Mouse (Mus musculus) spleen, adult 2 months (tissue): Measurements from ENCODE around the gene Irf2bp1. TPM values are rescaled to one million over a fixed set of nuclear protein-coding genes. Genes with fewer than 3 reads are reported as not detected.

Experiments
- DNase-seq, 2 experiments: peaks; one replicate each; pipeline versions ENCODE4 v3.0.0 to v3.0.0-alpha.2; 2012 to 2021; ENCODE audit warnings: low spot score in 2 of 2, low read depth in 1 of 2
- H3K27ac ChIP-seq: fragments of 200-500 bp; 2 replicates; pipeline ENCODE4 v1.5.1; 2012; ENCODE audit warnings: low read length, inconsistent platforms; ENCODE audit not compliant: insufficient read depth
- H3K27me3 ChIP-seq: fragments of 200-500 bp; 2 replicates; pipeline ENCODE4 v1.6.1; 2012; ENCODE audit warnings: mild to moderate bottlenecking, moderate library complexity, low read length, inconsistent platforms; ENCODE audit not compliant: control insufficient read depth, insufficient read depth
- H3K36me3 ChIP-seq: fragments of 200-500 bp; 2 replicates; pipeline ENCODE4 v1.6.1; 2012; ENCODE audit warnings: mild to moderate bottlenecking, low read length, inconsistent platforms; ENCODE audit not compliant: control insufficient read depth, insufficient read depth
- H3K4me1 ChIP-seq: fragments of 200-500 bp; 2 replicates; pipeline ENCODE4 v1.6.1; 2011; ENCODE audit warnings: inconsistent platforms; ENCODE audit not compliant: control insufficient read depth, insufficient read depth, insufficient read length
- H3K4me3 ChIP-seq: fragments of 200-500 bp; 2 replicates; pipeline ENCODE4 v1.5.1; 2011; ENCODE audit warnings: mild to moderate bottlenecking, inconsistent platforms; ENCODE audit not compliant: insufficient read depth, insufficient read length; ENCODE audit errors: extremely low read depth
- CTCF ChIP-seq: fragments of 200-500 bp; IDR thresholded peaks from 2 replicates; pipeline ENCODE4 v1.5.1; 2011; ENCODE audit warnings: mild to moderate bottlenecking, inconsistent platforms; ENCODE audit not compliant: insufficient read depth, insufficient read length, insufficient replicate concordance; ENCODE audit errors: extremely low read depth
- POLR2A ChIP-seq: fragments of 200-500 bp; IDR thresholded peaks from 2 replicates; pipeline ENCODE4 v1.6.1; 2011; ENCODE audit warnings: low read depth, low read length, inconsistent platforms
- WGBS: fragments of 180-500 bp; shearing (Covaris S2); methylation state at CpG from one replicate; pipeline ENCODE4 v1.1.7; 2018; 5-methylcytosine and 5-hydroxymethylcytosine counted together
- polyA plus RNA-seq: library from polyadenylated mRNA; depleted of rRNA; stranded (reverse); fragments of >200 nt; gene quantifications from 2 replicates; pipeline ENCODE4 v1.2.3, GENCODE M21; 2012; rRNA removed

The Irf2bp1 gene
- 23.8 and 32.9 TPM in 2 replicates for polyA plus RNA-seq

GRCm38 (mm10) chr7:19003902-19004630, at the start of gene Irf2bp1:
Irf2bp1 (plus strand) TSS chr7:19004044.
- WGBS: under 1% methylated on average over 87 of the region's 90 CpGs
- Histone ChIP-seq H3K27ac (peak within 1 kb of the TSS; percentile 96), H3K4me1 (peaks cover 21% of the 10 kb centered on the region), H3K36me3 (peaks cover 7% of the 10 kb centered on the region; the same call in 1 of the 2 replicates), H3K4me3 (peak within 1 kb of the TSS; percentile 91), H3K27me3 (no peaks in the 10 kb centered on the region)
- peak; percentile 86 to 92 for DNase-seq
- TF ChIP-seq CTCF: no peak
- peak; percentile 56; the same call in 1 of the 2 replicates for TF ChIP-seq POLR2A

- H3K27me3 ChIP-seq: peaks cover 22% of the 10 kb centered on the region
- H3K4me1 ChIP-seq: peaks cover 8% of the 10 kb centered on the region; the same call in 1 of the 2 replicates
- TF ChIP-seq CTCF (no peak), POLR2A (no peak)
- DNase-seq: peak in 1 of 2 experiments; percentile 4
- H3K36me3 ChIP-seq: no peaks in the 10 kb centered on the region
- H3K4me3 ChIP-seq: peak overlapping the region; percentile 61; the same call in 1 of the 2 replicates
- WGBS: 2% methylated on average over 106 of the region's 107 CpGs
- H3K27ac ChIP-seq: no peak overlapping the region
Measured at GRCm38 (mm10) chr7:18957569-18958383, 46.1 kb upstream of the Irf2bp1 start.

- Histone ChIP-seq H3K27me3 (peaks cover 25% of the 10 kb centered on the region), H3K4me3 (peak overlapping the region; percentile 32; the same call in 1 of the 2 replicates)
- WGBS: 4% methylated on average over 20 of the region's 21 CpGs
Measured at GRCm38 (mm10) chr7:18958384-18958766, 45.5 kb upstream of the Irf2bp1 start.

DNA sequence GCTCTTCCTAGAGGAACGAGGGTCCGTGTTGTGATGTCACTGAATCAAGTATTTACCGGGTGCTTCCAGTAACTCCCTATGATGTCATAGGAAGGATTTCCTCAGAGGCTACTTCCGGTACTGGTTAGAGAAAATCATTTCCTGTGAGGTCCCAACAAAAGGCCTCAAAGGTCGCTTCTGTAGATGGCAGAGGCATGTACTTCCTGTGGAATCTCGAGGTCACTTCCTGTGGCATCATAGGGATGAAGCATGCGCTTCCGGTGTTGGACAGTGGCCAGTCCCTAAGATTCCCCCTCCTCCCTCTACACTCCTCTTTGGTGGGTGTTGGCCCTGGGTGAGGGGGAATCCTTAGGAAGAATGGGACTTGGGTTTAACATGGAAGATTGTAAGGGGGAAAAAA, 44.4 kb upstream of the Irf2bp1 start:
- H3K36me3 ChIP-seq: no peaks in the 10 kb centered on the region
- H3K4me3 ChIP-seq: no peak overlapping the region
- H3K27me3 ChIP-seq: peaks cover 27% of the 10 kb centered on the region
- DNase-seq: no peak
- no peak for TF ChIP-seq CTCF
- TF ChIP-seq POLR2A: no peak
- H3K27ac ChIP-seq: no peak overlapping the region
- WGBS: 20% methylated on average over 8 of the region's 8 CpGs
- peaks cover 8% of the 10 kb centered on the region; the same call in 1 of the 2 replicates for H3K4me1 ChIP-seq

More at GRCm38 (mm10) chr7:18958384-18958766, 45.5 kb upstream of the Irf2bp1 start:
- Histone ChIP-seq H3K36me3 (no peaks in the 10 kb centered on the region), H3K27ac (no peak overlapping the region), H3K4me1 (peaks cover 8% of the 10 kb centered on the region; the same call in 1 of the 2 replicates)
- TF ChIP-seq POLR2A (no peak), CTCF (no peak)
- no peak for DNase-seq

DNA sequence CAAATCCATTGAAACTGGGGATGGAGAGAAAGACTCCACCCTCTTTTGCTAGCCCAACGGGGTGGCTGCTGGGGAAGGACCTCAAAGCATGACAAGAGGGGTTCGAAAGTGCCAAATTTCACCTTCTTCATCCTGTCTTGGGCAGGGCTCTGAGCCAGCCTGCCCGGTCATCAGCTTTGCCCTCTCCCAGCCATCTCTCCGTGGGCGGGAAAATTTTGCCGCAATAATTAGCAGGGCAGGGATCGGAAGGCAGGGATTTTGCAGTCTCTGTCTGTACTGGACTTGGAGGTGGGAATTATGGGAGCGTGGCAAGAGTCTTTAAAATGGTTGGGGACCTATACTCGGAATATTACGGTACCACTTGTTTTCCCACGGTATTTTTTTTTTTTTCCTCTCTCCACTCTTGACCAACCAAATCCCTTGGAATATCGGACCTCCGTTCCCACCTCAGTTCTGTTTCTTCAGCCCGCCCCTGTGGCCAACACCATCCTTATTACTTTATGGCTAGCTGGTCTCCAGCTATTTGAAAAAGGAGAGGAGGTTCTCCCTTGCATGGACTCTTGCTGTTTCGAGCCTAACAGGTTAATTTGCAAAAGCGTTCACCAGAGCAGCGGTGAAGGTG, 41.6 kb upstream of the Irf2bp1 start:
- no peaks in the 10 kb centered on the region for H3K36me3 ChIP-seq
- H3K4me1 ChIP-seq: peaks cover 8% of the 10 kb centered on the region; the same call in 1 of the 2 replicates
- WGBS: 4% methylated on average over 17 of the region's 17 CpGs
- no peak for TF ChIP-seq CTCF
- TF ChIP-seq POLR2A: no peak
- DNase-seq: no peak
- H3K27ac ChIP-seq: no peak overlapping the region
- H3K4me3 ChIP-seq: no peak overlapping the region
- H3K27me3 ChIP-seq: peaks cover 26% of the 10 kb centered on the region

GRCm38 (mm10) chr7:18962795-18963194, 41.0 kb upstream of the Irf2bp1 start:
- 2% methylated on average over 20 of the region's 20 CpGs for WGBS
- no peak for DNase-seq
- Histone ChIP-seq H3K27me3 (peaks cover 21% of the 10 kb centered on the region), H3K27ac (no peak overlapping the region), H3K4me3 (no peak overlapping the region), H3K4me1 (peaks cover 4% of the 10 kb centered on the region; the same call in 1 of the 2 replicates), H3K36me3 (no peaks in the 10 kb centered on the region)
- TF ChIP-seq POLR2A (no peak), CTCF (no peak)
